Mouse (Mus musculus): ENCODE results near the gene Hamp2. TPM values are rescaled to one million over a fixed set of nuclear protein-coding genes. Genes with fewer than 3 reads are reported as not detected.

The Hamp2 gene
- total RNA-seq, 2 experiments from 2014 or later = not detected

GRCm38 (mm10) chr7:30909773-30910172 is 14.7 kb downstream of the Hamp2 start:
- intact Hi-C loops (cut with DNase I) = no loop called here

GRCm38 (mm10) chr7:30908992-30909431 is 15.5 kb downstream of the Hamp2 start:
- DNase-seq = no peak
- Histone ChIP-seq H3K27ac (no peak overlapping the region), H3K4me3 (peak overlapping the region; percentile 45)
- intact Hi-C loops (cut with DNase I) = no loop called here
- TF ChIP-seq CTCF (IDR thresholded peaks at IDR 0.05) = no peak

More at GRCm38 (mm10) chr7:30909773-30910172, 14.7 kb downstream of the Hamp2 start:
- no peak for TF ChIP-seq CTCF (IDR thresholded peaks at IDR 0.05)
- Histone ChIP-seq H3K27ac (no peak overlapping the region), H3K4me3 (no peak overlapping the region)
- DNase-seq = no peak

DNA sequence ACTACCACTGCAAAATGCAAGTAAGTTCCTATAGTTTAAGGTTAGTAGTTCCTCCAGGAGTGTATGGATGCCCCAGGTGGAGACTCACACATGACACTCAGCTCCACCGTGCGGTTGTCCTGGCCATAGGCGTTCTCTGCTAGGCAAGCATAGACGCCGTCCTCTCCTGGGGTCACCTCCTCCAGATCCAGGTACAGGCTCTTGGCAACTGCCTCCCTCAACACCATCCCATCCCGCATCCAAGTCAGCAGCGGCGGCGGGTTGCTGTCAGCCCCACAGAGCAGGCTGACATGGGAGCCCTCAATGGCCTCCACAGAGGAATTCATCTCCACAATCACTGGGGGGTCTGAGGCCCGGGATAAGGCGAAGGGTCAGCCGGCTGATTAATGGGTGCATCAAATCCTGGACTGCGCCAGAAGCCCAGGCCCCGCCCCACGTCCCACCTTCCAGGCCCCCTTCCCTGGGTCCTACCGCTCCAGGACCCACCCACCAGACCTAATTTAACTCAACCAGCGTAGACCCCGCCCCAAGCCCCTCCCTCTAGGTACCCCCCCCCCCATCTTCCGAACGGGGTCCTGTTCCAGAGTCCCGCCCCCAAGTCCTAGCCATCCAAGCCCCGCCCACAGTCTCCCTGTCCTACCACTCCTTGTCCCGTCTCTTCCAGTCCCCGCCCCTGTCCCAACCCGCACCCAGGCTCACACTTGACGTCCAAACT is 16.0 kb downstream of the Hamp2 start:
- intact Hi-C loops (cut with DNase I) = no loop called here
- no peak for TF ChIP-seq CTCF (IDR thresholded peaks at IDR 0.05)
- Histone ChIP-seq H3K4me3 (peak overlapping the region; percentile 45), H3K27ac (no peak overlapping the region)
- no peak for DNase-seq

DNA sequence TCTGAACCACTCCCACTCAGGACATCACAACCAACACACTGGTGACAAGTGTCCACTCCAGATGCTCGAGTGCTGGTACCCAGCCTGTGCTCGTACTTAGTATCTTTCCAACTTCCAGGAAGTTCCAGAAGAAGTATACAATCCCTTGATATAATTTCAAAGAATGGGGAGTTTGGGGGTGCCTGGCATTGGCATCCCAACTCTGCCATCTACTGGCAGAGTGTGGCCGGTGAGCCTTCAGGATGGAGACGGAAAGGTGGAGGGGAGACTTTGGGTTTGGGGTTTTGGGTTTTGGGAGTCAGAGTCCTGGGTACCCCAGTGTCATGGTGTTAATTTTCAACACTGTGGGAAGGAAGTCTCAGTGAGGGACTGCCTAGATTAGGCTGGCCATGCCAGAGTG is 20.4 kb downstream of the Hamp2 start:
- no peak overlapping the region for H3K4me3 ChIP-seq
- intact Hi-C loops (cut with DNase I) = no loop called here
- no peak overlapping the region for H3K27ac ChIP-seq
- no peak for DNase-seq
- peak; percentile 45 for TF ChIP-seq CTCF (IDR thresholded peaks at IDR 0.05)

DNA sequence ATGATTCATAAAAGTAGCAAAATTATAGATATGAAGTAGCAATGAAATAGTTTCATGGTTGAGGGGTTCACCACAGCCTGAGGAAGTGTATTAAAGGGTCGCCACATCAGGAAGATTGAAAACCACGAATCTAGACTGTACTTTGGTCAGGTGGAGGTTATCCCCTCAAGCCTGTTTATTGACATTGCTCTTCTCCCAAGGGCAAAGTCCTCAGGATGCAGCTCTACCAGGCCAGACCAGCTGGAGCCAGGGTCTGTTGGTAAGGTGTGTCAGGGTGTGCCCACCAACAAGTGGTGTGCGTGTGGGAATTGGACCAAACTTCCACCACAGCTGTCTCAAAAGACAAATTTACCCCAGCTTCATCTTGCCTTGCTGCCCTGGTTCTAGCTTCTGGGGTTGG is 29.3 kb downstream of the Hamp2 start:
- no peak overlapping the region for H3K4me3 ChIP-seq
- H3K27ac ChIP-seq = no peak overlapping the region
- intact Hi-C loops (cut with DNase I) = no loop called here
- no peak for TF ChIP-seq CTCF (IDR thresholded peaks at IDR 0.05)
- DNase-seq = no peak

DNA sequence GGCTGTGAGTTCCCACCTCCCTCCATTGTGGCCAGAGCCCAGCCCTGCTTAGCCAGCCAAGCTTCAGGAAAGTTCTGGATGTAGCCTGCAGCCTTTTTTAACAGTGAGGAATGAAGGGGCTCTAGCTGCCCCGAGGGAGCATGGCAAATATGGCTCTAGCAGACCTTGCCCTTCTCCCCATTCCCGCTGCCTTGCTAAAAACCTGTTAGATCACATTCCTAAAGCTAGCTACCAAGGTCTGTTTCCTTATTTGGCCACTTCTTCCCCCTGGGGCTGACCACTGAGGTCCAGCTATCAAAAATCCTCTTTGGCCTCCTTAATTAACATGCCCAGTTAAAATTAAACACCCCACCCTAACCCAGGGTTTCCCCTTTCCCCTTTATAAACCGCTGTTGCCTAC is 32.0 kb downstream of the Hamp2 start:
- no peak for DNase-seq
- TF ChIP-seq CTCF (IDR thresholded peaks at IDR 0.05) = no peak
- intact Hi-C loops (cut with DNase I) = no loop called here
- H3K27ac ChIP-seq = no peak overlapping the region
- H3K4me3 ChIP-seq = no peak overlapping the region

DNA sequence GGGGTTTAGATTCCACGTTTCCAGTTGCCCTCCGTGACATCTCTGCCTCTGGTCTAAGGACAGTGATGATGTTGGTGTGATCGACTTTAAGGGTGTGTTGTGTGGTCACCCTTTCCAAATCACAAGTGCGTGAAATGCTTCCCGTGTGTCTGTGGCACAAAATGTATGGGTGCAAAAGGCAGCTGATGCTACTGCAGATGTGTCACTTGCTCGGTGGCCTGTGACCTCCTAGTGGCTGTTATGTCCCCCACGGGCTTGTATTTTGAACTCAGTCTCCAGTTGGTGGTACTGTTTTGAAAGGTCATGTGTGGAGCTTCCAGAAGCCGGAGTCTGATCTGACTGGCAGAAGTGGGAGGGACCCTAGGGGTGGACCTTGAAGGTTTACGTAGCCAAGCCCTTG is 32.7 kb downstream of the Hamp2 start:
- no peak for DNase-seq
- Histone ChIP-seq H3K27ac (no peak overlapping the region), H3K4me3 (no peak overlapping the region)
- intact Hi-C loops (cut with DNase I) = no loop called here
- no peak for TF ChIP-seq CTCF (IDR thresholded peaks at IDR 0.05)

GRCm38 (mm10) chr7:30890681-30891080 is 33.8 kb downstream of the Hamp2 start:
- DNase-seq = no peak
- H3K27ac ChIP-seq = no peak overlapping the region
- H3K4me3 ChIP-seq = no peak overlapping the region
- no peak for TF ChIP-seq CTCF (IDR thresholded peaks at IDR 0.05)
- intact Hi-C loops (cut with DNase I) = no loop called here

- intact Hi-C loops (cut with DNase I) = no loop called here
- Histone ChIP-seq H3K27ac (no peak overlapping the region), H3K4me3 (no peak overlapping the region)
- no peak for TF ChIP-seq CTCF (IDR thresholded peaks at IDR 0.05)
- DNase-seq = no peak
These were observed 35.7 kb downstream of the Hamp2 start for GRCm38 (mm10) chr7:30888786-30889185.

DNA sequence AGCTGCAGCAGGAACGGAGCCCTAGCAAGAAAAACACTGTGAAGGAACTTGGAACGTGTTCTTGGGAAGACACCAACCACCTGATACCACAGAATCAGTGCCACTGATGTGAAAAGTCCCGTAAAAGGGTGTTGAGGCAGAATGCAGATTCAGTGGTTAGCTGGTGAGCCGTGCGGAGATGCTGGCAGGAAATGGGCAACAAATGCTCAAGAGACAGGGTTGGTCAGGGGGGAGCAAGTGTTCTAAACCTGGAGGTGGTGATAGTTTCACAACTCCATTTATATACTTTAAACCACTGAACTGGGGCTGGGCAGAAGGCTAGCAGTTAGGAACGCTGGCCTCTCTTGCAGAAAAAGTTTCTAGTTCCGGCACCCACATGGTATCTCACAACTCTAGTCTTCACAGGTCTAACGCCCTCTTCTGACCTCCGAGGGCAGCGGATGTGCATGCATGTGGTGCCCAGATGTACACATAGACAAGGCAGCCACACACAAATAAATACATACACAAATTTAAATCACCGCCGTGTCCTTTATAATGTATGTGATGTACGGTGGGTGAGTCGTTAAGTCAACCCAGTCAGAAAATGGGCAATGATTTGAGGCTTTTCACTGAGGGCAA is 36.8 kb downstream of the Hamp2 start:
- intact Hi-C loops (cut with DNase I) = no loop called here
- H3K4me3 ChIP-seq = no peak overlapping the region
- H3K27ac ChIP-seq = no peak overlapping the region
- no peak for DNase-seq
- TF ChIP-seq CTCF (IDR thresholded peaks at IDR 0.05) = no peak

GRCm38 (mm10) chr7:30886852-30887251 is 37.6 kb downstream of the Hamp2 start:
- TF ChIP-seq CTCF (IDR thresholded peaks at IDR 0.05) = no peak
- intact Hi-C loops (cut with DNase I) = no loop called here
- no peak for DNase-seq
- no peak overlapping the region for H3K27ac ChIP-seq
- H3K4me3 ChIP-seq = no peak overlapping the region

DNA sequence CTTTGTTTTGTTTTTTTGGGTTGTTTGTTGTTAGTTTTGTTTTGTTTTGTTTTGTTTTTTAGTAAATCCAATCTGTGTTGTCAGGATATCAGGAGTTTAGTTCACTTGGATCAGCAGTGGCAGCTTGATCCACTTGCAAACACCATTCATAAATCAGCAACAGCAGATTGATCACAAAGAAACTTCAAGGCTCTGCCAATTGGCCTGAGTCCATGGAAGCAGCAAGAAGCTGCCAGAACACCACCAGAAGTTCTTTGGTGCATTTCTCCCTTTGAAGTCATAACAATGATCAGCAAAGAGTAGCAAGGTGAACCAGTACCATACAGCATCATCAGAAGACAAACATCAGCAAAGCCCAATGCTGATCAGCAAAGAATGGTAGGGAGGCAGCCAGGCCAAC is 40.4 kb downstream of the Hamp2 start:
- H3K27ac ChIP-seq = no peak overlapping the region
- no peak overlapping the region for H3K4me3 ChIP-seq
- no peak for DNase-seq
- intact Hi-C loops (cut with DNase I) = no loop called here
- no peak for TF ChIP-seq CTCF (IDR thresholded peaks at IDR 0.05)

DNA sequence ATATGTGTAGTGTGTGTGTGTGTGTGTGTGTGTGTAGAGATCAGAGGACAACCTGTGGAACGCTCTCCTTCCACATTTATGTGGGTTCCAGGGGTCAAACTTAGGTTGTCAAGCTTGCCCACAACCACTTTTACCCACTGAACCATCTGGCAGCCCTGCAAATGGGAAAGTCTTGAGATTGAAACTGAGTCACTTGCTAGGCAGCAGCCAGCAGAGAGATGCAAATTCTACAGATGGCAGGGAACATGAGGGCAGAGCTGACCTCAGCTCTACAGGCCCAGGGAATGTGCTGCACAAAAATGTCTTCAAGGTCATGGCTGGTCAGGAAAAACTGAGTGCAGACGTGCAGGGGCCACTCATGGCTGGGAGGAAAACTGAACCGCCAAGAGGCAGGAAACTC is 43.1 kb downstream of the Hamp2 start:
- DNase-seq = no peak
- intact Hi-C loops (cut with DNase I) = no loop called here
- TF ChIP-seq CTCF (IDR thresholded peaks at IDR 0.05) = no peak
- Histone ChIP-seq H3K4me3 (no peak overlapping the region), H3K27ac (no peak overlapping the region)

GRCm38 (mm10) chr7:30880176-30880575 is 44.3 kb downstream of the Hamp2 start, which contains the start of gene Cd22:
Gene Cd22, minus strand, starts transcription at chr7:30880342.
- DNase-seq = no peak
- no peak within 1 kb of the TSS for H3K27ac ChIP-seq
- H3K4me3 ChIP-seq = no peak within 1 kb of the TSS
- no peak for TF ChIP-seq CTCF (IDR thresholded peaks at IDR 0.05)
- intact Hi-C loops (cut with DNase I) = no loop called here

Measured in gastrocnemius, adult 2 months (tissue).